Mouse (Mus musculus): ENCODE measurements at regions not wholly inside any gene's neighbourhood (a gene's known extent, or its start where the extent isn't known, plus 50 kb on each side); places are given as distances from the start of the nearest gene placed in this dataset.
A peak's percentile ranks its signal among the peaks of the same experiment; 100 is the strongest.

DNA sequence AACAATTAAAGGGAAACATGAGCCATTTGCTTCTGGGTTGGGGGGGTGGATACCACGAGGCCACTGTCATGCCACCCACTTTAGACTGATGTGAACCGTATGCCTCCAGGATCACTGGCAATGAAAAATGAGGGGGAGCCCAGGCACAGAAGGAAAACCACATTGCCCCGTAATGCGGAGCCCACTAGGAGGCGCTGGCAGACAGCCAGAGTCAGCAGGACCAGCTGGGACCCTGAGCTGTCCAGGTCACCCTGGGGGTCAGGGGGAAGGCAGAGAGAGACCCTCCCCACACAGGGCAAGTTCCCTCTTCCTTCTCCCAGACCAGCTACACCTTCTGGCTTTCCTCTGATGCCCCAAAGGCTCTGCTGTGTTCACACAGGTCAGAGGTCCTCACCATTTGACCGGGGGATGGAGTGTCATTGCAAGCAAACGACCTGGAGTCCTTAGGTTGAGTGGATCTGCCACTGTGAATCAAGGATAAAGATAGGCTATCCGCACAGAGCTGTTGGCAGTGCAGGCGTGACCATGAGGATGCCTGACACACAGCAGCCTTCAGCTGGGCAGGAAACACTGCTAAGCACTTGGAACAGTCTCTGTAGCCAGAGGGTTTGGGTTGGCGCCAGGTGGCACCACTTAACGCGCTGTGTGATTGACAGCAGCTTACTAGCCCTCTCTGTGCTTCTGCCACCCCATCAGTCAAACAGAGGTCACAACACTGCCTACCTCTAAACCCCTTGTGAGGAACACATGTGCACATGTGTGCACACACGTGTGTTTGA lies 400.2 kb downstream of the Sox9 start:
- TF ChIP-seq CTCF (conservative IDR thresholded peaks at IDR 0.05; ENCODE audit: low read length) (peak; percentile 38), POU5F1 (IDR thresholded peaks at IDR 0.05; ENCODE audit: borderline replicate concordance, low read length) (no peak), NANOG (IDR thresholded peaks at IDR 0.05; ENCODE audit: borderline replicate concordance, low read length) (no peak)
